Mouse (Mus musculus): ENCODE data around the gene Get4. TPM values are rescaled to one million over a fixed set of nuclear protein-coding genes. Genes with fewer than 3 reads are reported as not detected.

Get4 gene
- polyA plus RNA-seq, 1 experiment from 2014 or later: 138 TPM

- Histone ChIP-seq H3K27me3 (0 out of 2 replicates have a peak, but pooled peaks cover 10% of the 10 kb centered on the region), H3K9ac (no peak overlapping the region), H3K4me3 (replicated peaks) (no peak overlapping the region), H3K4me1 (no peaks in the 10 kb centered on the region), H3K27ac (no peak overlapping the region), H3K4me2 (no peak overlapping the region), H3K9me3 (no peaks in the 10 kb centered on the region), H3K36me3 (replicated peaks) (no peaks in the 10 kb centered on the region)
- 84% methylated on average over 12 of the region's 12 CpGs for WGBS
- no peak for ATAC-seq (ENCODE audit: low FRiP score)
Observed at GRCm38 (mm10) chr5:139314941-139315642, 63.0 kb downstream of the Get4 start.

- ATAC-seq (ENCODE audit: low FRiP score): no peak
- no peak overlapping the region for H3K27ac ChIP-seq
- H3K36me3 ChIP-seq (replicated peaks): no peaks in the 10 kb centered on the region
- H3K9me3 ChIP-seq: no peaks in the 10 kb centered on the region
- H3K4me3 ChIP-seq (replicated peaks): no peak overlapping the region
- H3K9ac ChIP-seq: no peak overlapping the region
- 0 out of 2 replicates have a peak, but pooled peaks cover 6% of the 10 kb centered on the region for H3K27me3 ChIP-seq
- H3K4me1 ChIP-seq: no peaks in the 10 kb centered on the region
- H3K4me2 ChIP-seq: no peak overlapping the region
- 70% methylated on average over 6 of the region's 6 CpGs for WGBS
Observed at GRCm38 (mm10) chr5:139316982-139317675, 65.0 kb downstream of the Get4 start.

- no peak overlapping the region for H3K9ac ChIP-seq
- no peak for ATAC-seq (ENCODE audit: low FRiP score)
- H3K27ac ChIP-seq: no peak overlapping the region
- no peak overlapping the region for H3K4me3 ChIP-seq (replicated peaks)
- no peak overlapping the region for H3K4me2 ChIP-seq
- WGBS: 69% methylated on average over 21 of the region's 21 CpGs
- H3K27me3 ChIP-seq: peaks cover 13% of the 10 kb centered on the region; the same call in 1 of the 2 replicates
- H3K4me1 ChIP-seq: no peaks in the 10 kb centered on the region
- H3K36me3 ChIP-seq (replicated peaks): no peaks in the 10 kb centered on the region
- H3K9me3 ChIP-seq: no peaks in the 10 kb centered on the region
Observed at GRCm38 (mm10) chr5:139317751-139318504, 65.8 kb downstream of the Get4 start.

Other genes starting within 250 kb of the Get4 start
- 35.2 and 37.0 TPM in 2 replicates for gene Prkar1b, start 102.3 kb upstream of the Get4 start, polyA plus RNA-seq (2016; fragmentation: Nextera tagmentation; extraction: Ambion mirVana)
- gene Dnaaf5, start 102.1 kb upstream of the Get4 start, polyA plus RNA-seq (2016; fragmentation: Nextera tagmentation; extraction: Ambion mirVana): 5.9 and 7.5 TPM in 2 replicates
- gene Sun1, start 51.7 kb upstream of the Get4 start, polyA plus RNA-seq (2016; fragmentation: Nextera tagmentation; extraction: Ambion mirVana): 53.1 and 59.3 TPM in 2 replicates
- gene Adap1, start 73.3 kb downstream of the Get4 start, polyA plus RNA-seq (2016; fragmentation: Nextera tagmentation; extraction: Ambion mirVana): 2.3 and 3.3 TPM in 2 replicates
- 105 and 117 TPM in 2 replicates for gene Cox19, start 99.1 kb downstream of the Get4 start, polyA plus RNA-seq (2016; fragmentation: Nextera tagmentation; extraction: Ambion mirVana)
- 0.17 and 0.24 TPM in 2 replicates for gene Cyp2w1, start 100.3 kb downstream of the Get4 start, polyA plus RNA-seq (2016; fragmentation: Nextera tagmentation; extraction: Ambion mirVana)
- gene Gpr146, start 125.4 kb downstream of the Get4 start, polyA plus RNA-seq (2016; fragmentation: Nextera tagmentation; extraction: Ambion mirVana): 1.2 and 1.4 TPM in 2 replicates
- 0.10 and 0.22 TPM in 2 replicates for gene C130050O18Rik, start 153.0 kb downstream of the Get4 start, polyA plus RNA-seq (2016; fragmentation: Nextera tagmentation; extraction: Ambion mirVana)
- 4.1 and 5.2 TPM in 2 replicates for gene Gper1, start 170.8 kb downstream of the Get4 start, polyA plus RNA-seq (2016; fragmentation: Nextera tagmentation; extraction: Ambion mirVana)
- gene 3110082I17Rik, start 208.2 kb downstream of the Get4 start, polyA plus RNA-seq (2016; fragmentation: Nextera tagmentation; extraction: Ambion mirVana): 28.3 and 30.6 TPM in 2 replicates
- gene Zfand2a, start 232.2 kb downstream of the Get4 start, polyA plus RNA-seq (2016; fragmentation: Nextera tagmentation; extraction: Ambion mirVana): 10.4 and 12.9 TPM in 2 replicates

All from forebrain, embryonic 12.5 days (tissue).